Mouse (Mus musculus) fat pad, adult 2 months (tissue): ENCODE measurements around the gene 5031439G07Rik.
A peak's percentile ranks its signal among the peaks of the same experiment; 100 is the strongest.
"Not testable (repeated sequence)": the region's sequence is repeated elsewhere in the genome, so short reads cannot be mapped to it uniquely, and the experiment has no call there.

Experiments
- DNase-seq: peaks from one replicate; pipeline ENCODE4 v3.0.0-alpha.2; 2011; ENCODE audit warnings: low read depth, low spot score; ENCODE audit errors: extremely low read depth

Gene 5031439G07Rik

GRCm38 (mm10) chr15:84987874-84988825 is at the start of gene 5031439G07Rik:
Gene 5031439G07Rik (minus strand): TSS chr15:84988551.
- no peak for DNase-seq

- DNase-seq, result no peak
Measured at GRCm38 (mm10) chr15:85037343-85037690, 49.0 kb upstream of the 5031439G07Rik start.

GRCm38 (mm10) chr15:85036566-85037342 is 48.4 kb upstream of the 5031439G07Rik start:
- no peak for DNase-seq

GRCm38 (mm10) chr15:85033916-85034315 is 45.6 kb upstream of the 5031439G07Rik start:
- not testable (repeated sequence) for DNase-seq

GRCm38 (mm10) chr15:85031866-85032265 is 43.5 kb upstream of the 5031439G07Rik start:
- no peak for DNase-seq

- DNase-seq, result not testable (repeated sequence)
Measured at GRCm38 (mm10) chr15:85030643-85031042, 42.3 kb upstream of the 5031439G07Rik start.

GRCm38 (mm10) chr15:85028648-85029047 is 40.3 kb upstream of the 5031439G07Rik start, which contains the start of gene Fam118a:
Gene Fam118a (plus strand): TSS chr15:85028948.
- DNase-seq, result not testable (repeated sequence)

- no peak for DNase-seq
Measured at GRCm38 (mm10) chr15:85027740-85028139, 39.4 kb upstream of the 5031439G07Rik start.

GRCm38 (mm10) chr15:85026197-85026596 is 37.8 kb upstream of the 5031439G07Rik start:
- no peak for DNase-seq

- DNase-seq, result no peak
Measured at GRCm38 (mm10) chr15:85022211-85022610, 33.9 kb upstream of the 5031439G07Rik start.

- no peak for DNase-seq
Measured at GRCm38 (mm10) chr15:85016951-85017664, 28.8 kb upstream of the 5031439G07Rik start, which contains the start of gene Upk3a. Gene Upk3a (plus strand): TSS chr15:85017141.

GRCm38 (mm10) chr15:85015771-85016170 is 27.4 kb upstream of the 5031439G07Rik start:
- DNase-seq, result no peak

GRCm38 (mm10) chr15:85012662-85013054 is 24.3 kb upstream of the 5031439G07Rik start:
- DNase-seq, result no peak

GRCm38 (mm10) chr15:85011895-85012661 is 23.7 kb upstream of the 5031439G07Rik start:
- no peak for DNase-seq

- peak; percentile 79 for DNase-seq
Measured at GRCm38 (mm10) chr15:85009666-85010065, 21.3 kb upstream of the 5031439G07Rik start.

- DNase-seq, result no peak
Measured at GRCm38 (mm10) chr15:85000984-85001982, 12.9 kb upstream of the 5031439G07Rik start.

- DNase-seq, result no peak
Measured at GRCm38 (mm10) chr15:84999911-85000310, 11.6 kb upstream of the 5031439G07Rik start.

GRCm38 (mm10) chr15:84997768-84998454 is 9.6 kb upstream of the 5031439G07Rik start:
- DNase-seq, result no peak
